Mouse (Mus musculus) intestine, postnatal 0 days (tissue): ENCODE data around the gene Lmntd1. TPM values are rescaled to one million over a fixed set of nuclear protein-coding genes. Genes with fewer than 3 reads are reported as not detected.

Source experiments
- ATAC-seq: fragments of 200-750 bp; cut with Nextera tagmentation; 2 replicates; pipeline ENCODE4 v1.8.0; 2017; ENCODE audit warnings: mild to moderate bottlenecking, moderate TSS enrichment, moderate library complexity
- H3K27ac ChIP-seq: fragments of 300-500 bp; sonication (generic); 2 replicates; pipeline ENCODE4 v1.5.1; 2014; ENCODE audit warnings: mild to moderate bottlenecking, low read depth, low read length, moderate library complexity
- H3K27me3 ChIP-seq: fragments of 300-500 bp; sonication (generic); replicated peaks from 2 replicates; pipeline ENCODE4 v1.6.1; 2014; ENCODE audit warnings: low read length, mixed read lengths; ENCODE audit not compliant: control insufficient read depth, insufficient read depth
- H3K36me3 ChIP-seq: fragments of 300-500 bp; sonication (generic); 2 replicates; pipeline ENCODE4 v1.6.1; 2014; ENCODE audit warnings: mild to moderate bottlenecking, moderate library complexity; ENCODE audit not compliant: control insufficient read depth, insufficient read depth
- H3K4me1 ChIP-seq: fragments of 300-500 bp; sonication (generic); replicated peaks from 2 replicates; pipeline ENCODE4 v1.6.1; 2014; ENCODE audit warnings: antibody characterized with exemption, low read length, mixed read lengths; ENCODE audit not compliant: control insufficient read depth, insufficient read depth
- H3K4me2 ChIP-seq: fragments of 300-500 bp; sonication (generic); replicated peaks from 2 replicates; pipeline ENCODE4 v1.6.1; 2014; ENCODE audit warnings: low read depth, mild to moderate bottlenecking, moderate library complexity
- H3K4me3 ChIP-seq: fragments of 300-500 bp; sonication (generic); 2 replicates; pipeline ENCODE4 v1.5.1; 2014; ENCODE audit warnings: low read depth, low read length
- H3K9ac ChIP-seq: fragments of 300-500 bp; sonication (generic); 2 replicates; pipeline ENCODE4 v1.6.1; 2014; ENCODE audit warnings: mild to moderate bottlenecking, low read depth, low read length
- H3K9me3 ChIP-seq: fragments of 300-500 bp; sonication (generic); 2 replicates; pipeline ENCODE4 v1.6.1; 2016; ENCODE audit warnings: mixed run types; ENCODE audit not compliant: control insufficient read depth
- CTCF ChIP-seq: sonication (generic); IDR thresholded peaks from 2 replicates; pipeline ENCODE4 v1.5.1; 2016; ENCODE audit warnings: low read depth, mild to moderate bottlenecking, control low read depth, antibody characterized with exemption, moderate library complexity
- WGBS: fragments of 180-500 bp; shearing (Covaris S2); extraction: QIAGEN DNeasy Blood & Tissue Kit; methylation state at CpG from one replicate; pipeline ENCODE4 v1.1.7; 2014; 5-methylcytosine and 5-hydroxymethylcytosine counted together
- polyA plus RNA-seq: library from polyadenylated mRNA; unstranded; fragments of >200 nt; fragmentation: Nextera tagmentation; extraction: Ambion mirVana; gene quantifications from 2 replicates; pipeline ENCODE4 v1.2.1, GENCODE M21; 2015

Gene Lmntd1
- polyA plus RNA-seq, 1 experiment from 2014 or later, result 0.61 TPM

- Histone ChIP-seq H3K9ac (no peak overlapping the region), H3K9me3 (no peaks in the 10 kb centered on the region), H3K4me1 (no peaks in the 10 kb centered on the region), H3K4me2 (no peak overlapping the region), H3K27ac (no peak overlapping the region), H3K36me3 (no peaks in the 10 kb centered on the region), H3K4me3 (no peak overlapping the region), H3K27me3 (no peaks in the 10 kb centered on the region)
- ATAC-seq, result no peak
- no peak for TF ChIP-seq CTCF
- WGBS, result 89% methylated on average over 5 of the region's 5 CpGs
These were observed 5.4 kb downstream of the Lmntd1 start for GRCm38 (mm10) chr6:145608693-145609092.

- Histone ChIP-seq H3K9ac (no peak overlapping the region), H3K9me3 (no peaks in the 10 kb centered on the region), H3K4me1 (no peaks in the 10 kb centered on the region), H3K27ac (no peak overlapping the region), H3K36me3 (no peaks in the 10 kb centered on the region), H3K4me3 (no peak overlapping the region), H3K27me3 (no peaks in the 10 kb centered on the region), H3K4me2 (no peak overlapping the region)
- 74% methylated on average over 4 of the region's 4 CpGs for WGBS
- TF ChIP-seq CTCF, result no peak
- ATAC-seq, result no peak
These were observed 6.4 kb downstream of the Lmntd1 start for GRCm38 (mm10) chr6:145607746-145608145.

GRCm38 (mm10) chr6:145605203-145605602, 8.9 kb downstream of the Lmntd1 start:
- Histone ChIP-seq H3K27me3 (no peaks in the 10 kb centered on the region), H3K9me3 (no peaks in the 10 kb centered on the region), H3K27ac (no peak overlapping the region), H3K4me2 (no peak overlapping the region), H3K4me1 (no peaks in the 10 kb centered on the region), H3K36me3 (no peaks in the 10 kb centered on the region), H3K9ac (no peak overlapping the region), H3K4me3 (no peak overlapping the region)
- no peak for TF ChIP-seq CTCF
- WGBS, result 59% methylated on average over 3 of the region's 3 CpGs
- ATAC-seq, result no peak

- H3K36me3 ChIP-seq, result no peaks in the 10 kb centered on the region
- no peak for TF ChIP-seq CTCF
- H3K27me3 ChIP-seq, result no peaks in the 10 kb centered on the region
- no peak overlapping the region for H3K4me2 ChIP-seq
- no peak overlapping the region for H3K4me3 ChIP-seq
- H3K9me3 ChIP-seq, result no peaks in the 10 kb centered on the region
- no peak overlapping the region for H3K27ac ChIP-seq
- no peak overlapping the region for H3K9ac ChIP-seq
- ATAC-seq, result no peak
- no peaks in the 10 kb centered on the region for H3K4me1 ChIP-seq
- WGBS, result 69% methylated on average over 4 of the region's 4 CpGs
These were observed 9.5 kb downstream of the Lmntd1 start for GRCm38 (mm10) chr6:145604648-145605047.

GRCm38 (mm10) chr6:145604126-145604525, 10.0 kb downstream of the Lmntd1 start:
- WGBS, result 61% methylated on average over 2 of the region's 2 CpGs
- no peaks in the 10 kb centered on the region for H3K27me3 ChIP-seq
- no peaks in the 10 kb centered on the region for H3K9me3 ChIP-seq
- H3K9ac ChIP-seq, result no peak overlapping the region
- no peak overlapping the region for H3K4me3 ChIP-seq
- no peak for TF ChIP-seq CTCF
- H3K36me3 ChIP-seq, result no peaks in the 10 kb centered on the region
- no peak for ATAC-seq
- H3K4me1 ChIP-seq, result no peaks in the 10 kb centered on the region
- H3K4me2 ChIP-seq, result no peak overlapping the region
- no peak overlapping the region for H3K27ac ChIP-seq

GRCm38 (mm10) chr6:145598794-145599555, 15.1 kb downstream of the Lmntd1 start:
- ATAC-seq, result 0 out of 2 replicates have a peak, but pooled peaks have one; percentile 22
- WGBS, result 37% methylated on average over 11 of the region's 11 CpGs
- Histone ChIP-seq H3K27ac (no peak overlapping the region), H3K36me3 (no peaks in the 10 kb centered on the region), H3K9me3 (no peaks in the 10 kb centered on the region), H3K4me2 (no peak overlapping the region), H3K9ac (no peak overlapping the region), H3K27me3 (no peaks in the 10 kb centered on the region), H3K4me1 (no peaks in the 10 kb centered on the region), H3K4me3 (no peak overlapping the region)
- no peak for TF ChIP-seq CTCF
